Mouse (Mus musculus): ENCODE measurements around the gene Fam98a.

The Fam98a gene

DNA sequence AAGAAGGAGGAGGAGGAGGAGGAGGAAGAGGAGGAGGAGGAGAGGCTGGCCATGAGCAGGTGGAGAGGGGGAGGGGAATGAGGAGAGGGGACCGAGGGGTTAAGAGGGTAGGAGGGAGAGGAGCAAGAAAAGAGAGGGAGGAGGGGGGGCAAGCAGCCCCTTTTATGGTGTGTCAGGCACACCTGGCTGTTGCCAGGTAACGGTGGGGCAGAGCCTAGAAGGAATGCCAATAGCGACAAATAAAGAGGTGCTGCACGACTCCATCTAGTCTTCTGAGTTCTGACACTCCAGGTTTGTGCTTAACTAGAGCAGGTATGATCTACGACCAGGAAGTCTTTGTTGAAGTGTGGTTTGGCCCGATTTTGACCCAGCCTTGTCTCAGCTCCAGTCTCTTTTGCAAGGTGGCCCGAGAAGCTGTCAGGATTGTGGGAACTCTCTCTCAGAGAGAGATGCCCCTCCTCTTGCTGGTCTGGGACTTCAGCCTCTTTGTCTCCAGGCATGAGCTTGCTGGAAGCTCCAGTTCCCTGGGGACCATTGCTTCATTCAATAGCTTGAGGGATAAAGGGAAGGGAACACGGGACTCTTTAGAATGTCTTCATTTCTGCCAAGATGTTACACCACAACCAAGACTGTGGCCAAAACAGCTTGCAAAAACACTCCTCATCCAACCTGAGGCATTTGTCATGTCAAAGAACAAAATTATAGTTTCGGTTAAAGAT is 29.2 kb downstream of the Fam98a start:
- DNase-seq (ENCODE audit: low read depth, low spot score) = no peak

DNA sequence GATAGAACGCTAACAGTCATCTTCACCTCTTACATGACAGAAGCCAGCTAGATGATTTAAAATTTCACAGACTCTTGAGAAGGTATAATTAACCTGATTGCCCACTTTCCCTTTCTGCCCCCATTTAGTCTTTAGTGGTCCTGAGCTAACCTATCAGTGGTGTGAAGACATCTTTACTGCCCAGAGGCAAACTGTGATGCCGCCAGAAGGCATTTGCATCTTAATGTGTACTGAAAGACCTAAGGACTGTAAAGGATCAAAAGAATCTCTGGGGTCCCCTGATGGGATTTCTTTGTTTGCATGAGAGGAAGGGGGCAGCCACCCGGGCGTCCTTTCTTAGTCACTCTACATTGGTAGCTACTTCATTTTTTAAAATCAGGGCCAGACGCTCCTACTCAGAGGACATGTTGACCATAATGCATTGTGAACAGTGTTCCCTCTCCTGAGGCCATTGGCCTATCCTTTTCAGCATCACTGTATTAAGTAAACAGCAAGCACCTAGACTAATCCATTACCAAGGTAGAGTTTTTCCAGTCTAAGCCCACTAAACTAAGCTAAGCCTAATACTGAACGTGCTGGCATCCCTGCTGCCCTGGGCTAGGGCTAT is 30.4 kb downstream of the Fam98a start:
- DNase-seq (ENCODE audit: low read depth, low spot score) = no peak

DNA sequence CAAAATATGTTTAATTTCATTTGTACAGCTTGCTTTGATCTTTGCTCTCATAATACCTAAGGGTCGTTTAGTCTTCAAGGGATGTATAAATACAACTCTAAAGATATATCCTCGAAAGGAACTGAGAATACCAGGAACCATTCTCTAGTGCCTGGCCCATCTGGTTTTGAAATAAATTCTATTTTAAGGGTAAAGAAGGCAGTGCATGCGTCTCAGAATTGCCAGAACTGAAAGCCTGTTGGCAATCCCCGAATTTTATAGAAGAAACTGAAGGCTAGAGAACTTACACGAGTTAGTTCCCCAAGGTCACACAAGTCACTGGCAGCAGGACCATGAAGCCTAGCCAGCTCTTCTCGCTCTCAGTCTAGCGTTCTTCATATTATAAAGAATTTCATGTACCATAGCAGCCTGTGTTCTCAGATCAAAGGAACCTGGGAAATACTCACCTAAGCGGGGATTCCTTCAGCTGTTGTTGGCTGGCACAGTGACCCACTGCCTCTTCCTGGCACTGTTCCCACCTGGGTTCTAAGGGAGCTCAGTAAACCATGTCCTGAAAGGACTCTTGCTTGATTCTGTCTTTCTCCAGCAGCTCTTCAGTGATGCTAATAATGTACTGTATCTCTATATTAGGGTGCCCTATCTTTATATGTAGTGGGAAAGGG is 32.4 kb downstream of the Fam98a start:
- DNase-seq (ENCODE audit: low read depth, low spot score) = no peak

DNA sequence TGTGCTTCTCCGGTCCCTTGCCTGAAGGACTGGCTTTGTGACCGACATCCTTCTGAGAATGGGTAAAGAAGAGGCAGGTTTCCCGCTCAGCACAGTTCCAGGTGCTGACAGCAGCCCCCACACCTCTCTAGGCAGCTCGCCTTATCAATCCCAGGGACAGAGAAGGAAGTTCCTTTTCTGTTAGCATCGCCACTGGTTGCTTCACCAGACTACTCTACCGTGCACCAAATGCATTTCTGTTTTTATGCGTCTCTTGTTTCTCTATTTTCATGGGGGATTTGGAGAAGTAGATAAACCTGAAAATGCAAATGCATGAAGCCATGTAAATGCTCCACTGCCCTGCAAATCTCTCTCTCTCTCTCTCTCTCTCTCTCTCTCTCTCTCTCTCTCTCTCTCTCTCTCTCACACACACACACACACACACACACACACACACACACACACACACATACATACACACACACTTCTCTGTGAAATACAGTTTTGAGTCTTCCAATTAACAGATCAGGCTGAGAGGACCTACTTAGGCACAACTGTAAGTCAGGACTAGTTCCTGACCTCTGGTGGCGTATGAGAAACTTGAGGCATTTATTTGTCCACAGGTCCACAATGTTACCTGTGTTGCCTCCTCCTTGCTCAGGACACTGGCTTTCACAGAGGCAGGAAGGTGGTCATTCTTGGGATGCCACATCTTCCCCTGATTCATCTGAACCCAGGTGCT is 33.4 kb downstream of the Fam98a start:
- DNase-seq (ENCODE audit: low read depth, low spot score) = no peak

DNA sequence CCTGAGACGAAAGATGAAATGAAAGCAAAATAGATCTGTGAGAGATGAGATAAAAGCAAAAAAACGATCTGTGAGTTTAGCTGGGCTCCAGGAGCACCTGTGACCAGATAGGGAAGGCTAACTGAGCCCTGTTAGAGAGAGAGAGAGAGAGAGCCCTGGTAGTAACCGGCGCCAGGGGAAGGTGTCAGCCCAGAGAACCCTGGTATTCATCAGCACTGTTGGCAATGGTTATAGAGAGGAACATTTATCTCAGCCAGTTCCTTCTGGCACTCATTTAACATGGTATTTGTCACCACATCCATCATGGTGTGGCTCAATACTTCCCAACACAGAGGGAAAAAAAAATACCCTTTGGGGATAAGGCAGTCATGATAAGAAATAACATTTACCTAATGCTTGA is 35.2 kb downstream of the Fam98a start:
- no peak for DNase-seq (ENCODE audit: low read depth, low spot score)

DNA sequence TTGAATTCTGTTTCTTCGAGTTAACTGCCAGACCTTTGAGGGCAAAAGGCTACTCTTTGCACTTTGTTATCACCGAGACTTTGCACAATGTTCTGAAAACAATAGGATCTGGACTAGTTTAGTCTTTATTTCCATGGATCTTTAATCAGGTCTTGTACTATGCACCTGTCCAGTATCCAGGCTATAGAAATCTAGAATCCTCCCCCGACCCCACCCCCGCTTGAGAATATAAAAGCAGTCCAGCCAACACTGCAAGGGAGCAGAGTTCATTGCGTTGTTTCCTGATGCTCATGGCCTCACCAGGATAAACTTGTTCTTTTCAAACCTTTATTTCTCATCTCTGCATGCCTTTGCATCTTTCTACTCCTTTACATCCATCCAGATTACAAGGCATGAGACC is 42.5 kb downstream of the Fam98a start:
- DNase-seq (ENCODE audit: low read depth, low spot score) = no peak

DNA sequence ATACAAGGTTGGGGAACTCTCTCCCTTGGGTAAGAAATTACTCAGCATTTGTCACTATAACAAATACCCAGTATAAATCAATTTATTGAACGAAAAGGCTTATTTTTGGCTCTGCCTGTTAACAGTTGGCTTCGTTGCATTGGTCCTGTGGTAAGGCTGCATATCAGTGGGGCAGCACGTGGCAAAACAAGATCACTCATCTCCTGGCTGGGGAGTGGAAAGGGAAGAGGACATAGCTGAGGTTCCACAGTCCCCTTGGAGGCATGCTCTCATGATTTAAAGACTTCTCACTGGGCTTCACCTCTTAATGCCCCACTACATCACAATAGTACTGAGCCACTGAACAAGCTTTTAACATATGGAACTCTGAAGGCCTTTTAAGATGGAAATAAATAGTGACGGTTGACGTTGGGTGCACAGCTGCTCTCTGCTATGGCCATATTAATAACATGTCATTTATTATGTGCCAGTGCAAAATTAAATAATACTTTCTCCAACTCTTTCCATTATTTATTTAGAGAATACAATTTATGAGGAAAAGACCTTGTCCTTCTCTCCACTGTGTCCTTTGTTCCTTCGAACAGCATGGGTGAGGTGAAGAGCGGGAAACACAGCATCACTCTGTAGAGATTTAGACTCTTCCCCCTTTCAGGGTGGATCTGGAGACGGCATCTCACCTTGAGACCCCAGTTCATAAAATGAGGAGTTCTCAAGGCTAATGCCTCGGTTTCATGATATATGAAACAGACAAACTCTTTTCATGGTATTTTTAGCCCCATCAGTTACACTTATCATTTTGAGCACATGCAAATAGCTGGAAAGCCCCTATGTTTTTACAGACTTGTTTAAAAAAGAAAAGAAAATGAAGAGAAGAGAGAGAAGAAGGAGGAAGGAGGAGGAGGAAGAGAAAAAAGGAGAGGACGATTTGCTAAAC is 44.8 kb downstream of the Fam98a start:
- no peak for DNase-seq (ENCODE audit: low read depth, low spot score)

DNA sequence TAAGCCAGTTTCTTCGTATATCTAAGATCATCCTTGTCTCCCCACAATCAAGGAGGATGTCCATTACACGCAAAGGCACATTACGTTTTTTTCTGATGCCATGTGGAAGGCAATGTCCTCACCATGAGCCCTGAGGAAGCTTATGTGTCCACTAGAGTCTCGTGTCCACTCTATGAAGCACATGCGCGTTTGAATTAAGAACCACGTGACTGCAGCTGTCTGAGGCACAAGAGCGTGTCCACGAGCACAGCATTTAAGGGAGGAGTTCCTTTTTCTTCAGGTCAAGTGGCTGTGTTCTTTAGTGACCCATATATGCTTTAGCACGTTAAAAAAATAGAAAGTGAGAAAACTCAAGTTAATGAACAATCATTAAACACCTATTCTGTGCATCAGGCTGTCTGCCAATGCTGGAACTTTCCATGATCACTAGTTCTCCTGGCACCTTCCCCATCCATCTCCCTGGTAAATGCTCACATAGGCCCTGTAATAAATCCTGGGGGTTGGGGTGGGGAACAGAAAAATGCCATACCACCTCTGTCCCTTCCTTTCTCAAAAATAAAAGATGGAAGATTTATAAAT is 45.6 kb downstream of the Fam98a start:
- DNase-seq (ENCODE audit: low read depth, low spot score) = no peak

DNA sequence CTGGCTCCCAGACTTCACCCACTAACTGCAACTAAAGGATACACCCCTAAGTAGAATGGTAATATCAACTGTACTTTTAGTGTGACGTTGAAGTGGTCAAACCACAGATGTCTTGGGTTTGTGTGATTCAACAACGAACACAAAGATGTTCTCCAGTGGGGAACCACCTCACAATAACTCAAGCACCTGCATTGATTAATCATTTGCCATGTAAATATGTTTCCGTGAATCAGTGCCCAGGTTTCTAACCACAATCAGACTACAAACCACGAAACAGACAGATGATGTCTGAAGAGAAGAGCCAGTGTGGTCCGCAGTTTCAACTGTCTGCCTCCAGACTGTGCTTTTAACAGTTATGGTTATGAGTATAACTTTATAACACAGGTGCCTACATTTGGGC is 46.7 kb downstream of the Fam98a start:
- no peak for DNase-seq (ENCODE audit: low read depth, low spot score)

DNA sequence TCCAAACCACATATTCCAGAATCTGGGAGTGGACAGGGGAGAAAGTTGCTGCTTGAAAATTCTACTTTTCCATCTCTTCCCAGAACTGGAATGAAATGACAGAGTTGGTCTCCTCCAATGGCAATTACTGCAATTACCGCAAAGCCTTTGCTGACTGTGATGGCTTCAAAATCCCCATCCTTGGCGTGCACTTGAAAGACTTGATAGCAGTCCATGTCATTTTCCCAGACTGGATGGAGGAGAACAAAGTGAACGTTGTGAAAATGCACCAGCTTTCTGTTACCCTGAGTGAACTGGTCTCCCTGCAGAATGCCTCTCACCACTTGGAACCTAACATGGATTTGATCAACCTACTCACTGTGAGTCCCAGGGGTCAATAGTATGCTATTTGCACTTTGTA is 48.7 kb downstream of the Fam98a start:
- no peak for DNase-seq (ENCODE audit: low read depth, low spot score)

DNA sequence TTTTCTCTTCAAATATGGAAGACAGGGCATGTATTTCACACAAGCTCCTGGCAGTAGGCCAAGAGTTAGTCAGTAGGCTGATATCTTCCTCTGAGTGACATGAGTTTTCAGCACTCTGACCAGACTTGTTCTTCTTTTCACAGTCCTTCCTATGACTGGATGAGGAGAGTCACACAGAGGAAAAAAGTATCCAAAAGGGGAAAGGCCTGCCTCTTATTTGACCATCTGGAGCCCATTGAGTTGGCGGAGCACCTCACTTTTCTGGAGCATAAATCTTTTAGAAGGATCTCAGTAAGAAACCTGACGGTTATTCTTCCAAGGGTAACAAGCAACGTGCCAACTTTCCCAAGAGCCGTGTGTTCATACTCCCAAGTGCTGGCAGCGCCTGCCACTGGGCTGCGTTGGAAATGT is 53.5 kb downstream of the Fam98a start:
- no peak for DNase-seq (ENCODE audit: low read depth, low spot score)

DNA sequence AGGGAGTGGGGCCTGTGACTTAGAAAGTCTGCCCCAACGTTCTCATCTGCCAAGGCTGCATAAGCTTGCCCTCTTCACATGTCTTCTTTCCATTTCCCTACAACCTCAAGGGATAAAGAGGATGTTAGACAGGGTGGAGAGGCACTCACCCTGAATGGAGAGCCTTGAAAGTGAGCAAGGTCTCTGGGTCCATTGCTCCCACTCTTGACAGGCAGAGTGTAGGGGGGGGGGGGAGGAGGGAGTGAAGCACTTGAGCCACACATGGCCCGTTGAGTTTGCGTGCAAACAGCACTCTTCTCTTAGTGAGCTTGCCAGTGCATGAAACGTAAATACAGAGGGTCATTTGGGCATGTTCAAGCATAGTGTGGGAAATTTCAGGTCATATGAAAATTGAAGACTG is 56.5 kb downstream of the Fam98a start:
- DNase-seq (ENCODE audit: low read depth, low spot score) = no peak

Data from CD4-positive, CD25-positive, alpha-beta regulatory T cell, adult 2 months (primary cell).